Mouse (Mus musculus) liver, postnatal 0 days (tissue): ENCODE measurements around the gene Wnt2b.

Source experiments
- CTCF ChIP-seq: sonication (generic); IDR thresholded peaks from 2 replicates; pipeline ENCODE4 v1.5.1; 2016; ENCODE audit warnings: antibody characterized with exemption, low read depth
- EP300 ChIP-seq: IDR thresholded peaks from 2 replicates; pipeline ENCODE4 v1.6.1; 2016; ENCODE audit warnings: antibody characterized with exemption, low read depth, mild to moderate bottlenecking

- TF ChIP-seq CTCF (no peak), EP300 (no peak)
Observed at GRCm38 (mm10) chr3:104960026-104961000, 1.4 kb downstream of the Wnt2b start.
